Mouse (Mus musculus) forebrain, embryonic 14.5 days (tissue): ENCODE measurements at regions not wholly inside any gene's neighbourhood (a gene's known extent, or its start where the extent isn't known, plus 50 kb on each side); places are given as distances from the start of the nearest gene placed in this dataset.
A peak's percentile ranks its signal among the peaks of the same experiment; 100 is the strongest.

ENCODE experiments used
- ATAC-seq: fragments of 200-750 bp; cut with Nextera tagmentation; 2 replicates; pipeline ENCODE4 v1.8.0; 2017; ENCODE audit warnings: mild to moderate bottlenecking, moderate library complexity
- DNase-seq: peaks from one replicate; pipeline ENCODE4 v3.0.0-alpha.2; 2015; ENCODE audit warnings: low spot score
- H3K27ac ChIP-seq: fragments of 300-500 bp; sonication (generic); 2 replicates; pipeline ENCODE4 v1.5.1; 2014; ENCODE audit warnings: low read depth, mild to moderate bottlenecking, control low read depth, low read length, moderate library complexity
- H3K27me3 ChIP-seq: fragments of 300-500 bp; sonication (generic); replicated peaks from 2 replicates; pipeline ENCODE4 v1.6.1; 2014; ENCODE audit warnings: low read length, control low read depth, mixed read lengths; ENCODE audit not compliant: control insufficient read depth, insufficient read depth
- H3K36me3 ChIP-seq: fragments of 300-500 bp; sonication (generic); 2 replicates; pipeline ENCODE4 v1.6.1; 2014; ENCODE audit warnings: low read length, control low read depth; ENCODE audit not compliant: control insufficient read depth, insufficient read depth
- H3K4me1 ChIP-seq: fragments of 300-500 bp; sonication (generic); 2 replicates; pipeline ENCODE4 v1.6.1; 2014; ENCODE audit warnings: antibody characterized with exemption, low read length, control low read depth; ENCODE audit not compliant: control insufficient read depth, insufficient read depth
- H3K4me2 ChIP-seq: fragments of 300-500 bp; sonication (generic); 2 replicates; pipeline ENCODE4 v1.6.1; 2014; ENCODE audit warnings: mild to moderate bottlenecking, control low read depth, low read length
- H3K4me3 ChIP-seq: fragments of 300-500 bp; sonication (generic); 2 replicates; pipeline ENCODE4 v1.5.1; 2014; ENCODE audit warnings: low read depth, low read length, control low read depth
- H3K9ac ChIP-seq: fragments of 300-500 bp; sonication (generic); 2 replicates; pipeline ENCODE4 v1.6.1; 2014; ENCODE audit warnings: mild to moderate bottlenecking, low read length, control low read depth, moderate library complexity
- H3K9me3 ChIP-seq: fragments of 300-500 bp; sonication (generic); replicated peaks from 2 replicates; pipeline ENCODE4 v1.6.1; 2016; ENCODE audit warnings: low read length, control low read depth, mixed read lengths; ENCODE audit not compliant: control insufficient read depth
- WGBS: fragments of 180-500 bp; shearing (Covaris S2); extraction: QIAGEN DNeasy Blood & Tissue Kit; methylation state at CpG from one replicate; pipeline ENCODE4 v1.1.7; 2014; 5-methylcytosine and 5-hydroxymethylcytosine counted together

DNA sequence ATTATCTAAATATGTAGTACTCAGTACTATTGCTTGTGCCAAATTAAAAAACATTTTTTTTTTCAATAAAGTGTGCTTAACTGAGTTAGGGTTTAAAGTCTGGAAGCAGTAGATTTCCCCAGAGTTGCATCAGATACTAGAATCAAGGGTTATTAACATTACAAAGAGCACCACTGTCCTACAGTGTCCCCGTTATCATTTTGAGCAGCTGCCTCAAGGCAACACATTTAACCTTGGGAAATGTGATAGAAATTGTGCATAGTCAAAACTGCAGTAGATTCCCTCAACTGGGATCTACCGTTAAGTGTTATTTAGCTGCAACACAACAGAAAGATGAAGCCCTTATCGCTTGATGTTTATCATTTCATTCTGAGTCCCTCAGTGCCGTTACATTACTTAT lies 408.3 kb upstream of the Got2 start:
- H3K27ac ChIP-seq = no peak overlapping the region
- H3K4me3 ChIP-seq = no peak overlapping the region
- no peak overlapping the region for H3K9ac ChIP-seq
- no peaks in the 10 kb centered on the region for H3K27me3 ChIP-seq
- H3K4me1 ChIP-seq = no peaks in the 10 kb centered on the region
- no peaks in the 10 kb centered on the region for H3K36me3 ChIP-seq
- no peaks in the 10 kb centered on the region for H3K9me3 ChIP-seq
- no peak overlapping the region for H3K4me2 ChIP-seq
- 79% methylated on average over 4 of the region's 4 CpGs for WGBS
- no peak for ATAC-seq
- DNase-seq = no peak

GRCm38 (mm10) chr8:96290740-96291139 lies 402.4 kb upstream of the Got2 start:
- H3K27ac ChIP-seq = no peak overlapping the region
- H3K4me2 ChIP-seq = no peak overlapping the region
- no peak for DNase-seq
- no peak overlapping the region for H3K9ac ChIP-seq
- no peaks in the 10 kb centered on the region for H3K36me3 ChIP-seq
- ATAC-seq = no peak
- peaks cover 4% of the 10 kb centered on the region; the same call in 1 of the 2 replicates for H3K4me1 ChIP-seq
- H3K27me3 ChIP-seq = no peaks in the 10 kb centered on the region
- H3K4me3 ChIP-seq = no peak overlapping the region
- no peaks in the 10 kb centered on the region for H3K9me3 ChIP-seq

- Histone ChIP-seq H3K4me2 (no peak overlapping the region), H3K9me3 (no peaks in the 10 kb centered on the region), H3K27ac (no peak overlapping the region), H3K36me3 (no peaks in the 10 kb centered on the region), H3K4me1 (peaks cover 4% of the 10 kb centered on the region; the same call in 1 of the 2 replicates), H3K27me3 (no peaks in the 10 kb centered on the region), H3K9ac (no peak overlapping the region), H3K4me3 (no peak overlapping the region)
- ATAC-seq = no peak
- DNase-seq = no peak
- 81% methylated on average over 3 of the region's 3 CpGs for WGBS
Measured at GRCm38 (mm10) chr8:96289519-96289918, 401.2 kb upstream of the Got2 start.

GRCm38 (mm10) chr8:96288525-96288924 lies 400.2 kb upstream of the Got2 start:
- H3K9me3 ChIP-seq = no peaks in the 10 kb centered on the region
- H3K27ac ChIP-seq = no peak overlapping the region
- H3K4me1 ChIP-seq = peaks cover 4% of the 10 kb centered on the region; the same call in 1 of the 2 replicates
- 17% methylated on average over 3 of the region's 3 CpGs for WGBS
- peak; percentile 42; the same call in 1 of the 2 replicates for ATAC-seq
- DNase-seq = no peak
- no peaks in the 10 kb centered on the region for H3K36me3 ChIP-seq
- no peak overlapping the region for H3K4me3 ChIP-seq
- no peak overlapping the region for H3K4me2 ChIP-seq
- H3K27me3 ChIP-seq = no peaks in the 10 kb centered on the region
- no peak overlapping the region for H3K9ac ChIP-seq

DNA sequence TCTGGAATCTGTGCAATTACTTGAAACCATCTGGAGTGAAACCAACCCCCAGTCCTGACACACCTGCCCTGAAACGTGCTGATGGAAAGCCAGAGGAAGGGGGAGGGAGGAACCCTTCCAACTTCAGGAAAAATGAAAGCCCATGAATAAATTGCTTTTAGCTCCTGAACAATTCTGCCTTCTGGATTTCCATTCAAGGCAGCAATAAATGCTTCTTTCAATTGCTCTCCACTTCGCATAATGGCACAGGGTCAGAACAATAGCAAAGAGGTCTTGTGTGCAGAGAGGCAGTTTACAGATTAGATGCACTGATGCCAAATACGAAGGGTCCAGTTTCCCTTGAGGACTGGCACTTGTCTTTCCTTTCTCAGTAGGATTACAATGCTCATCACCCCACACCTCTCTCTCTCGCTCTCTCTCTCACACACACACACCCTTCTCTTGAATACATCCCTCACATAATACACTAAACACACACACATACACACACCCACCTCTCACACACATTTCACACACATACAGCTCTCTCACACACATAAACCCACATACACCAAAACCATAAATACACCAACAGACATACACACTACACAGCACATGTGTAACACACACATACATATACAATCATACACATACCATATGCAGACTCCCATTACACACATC lies 389.3 kb upstream of the Got2 start:
- Histone ChIP-seq H3K4me1 (peaks cover 16% of the 10 kb centered on the region), H3K9me3 (no peaks in the 10 kb centered on the region), H3K36me3 (no peaks in the 10 kb centered on the region), H3K9ac (no peak overlapping the region), H3K4me3 (no peak overlapping the region), H3K27me3 (no peaks in the 10 kb centered on the region), H3K27ac (no peak overlapping the region), H3K4me2 (no peak overlapping the region)
- DNase-seq = peak; percentile 73
- ATAC-seq = peak; percentile 74
- 4% methylated on average over 4 of the region's 4 CpGs for WGBS

DNA sequence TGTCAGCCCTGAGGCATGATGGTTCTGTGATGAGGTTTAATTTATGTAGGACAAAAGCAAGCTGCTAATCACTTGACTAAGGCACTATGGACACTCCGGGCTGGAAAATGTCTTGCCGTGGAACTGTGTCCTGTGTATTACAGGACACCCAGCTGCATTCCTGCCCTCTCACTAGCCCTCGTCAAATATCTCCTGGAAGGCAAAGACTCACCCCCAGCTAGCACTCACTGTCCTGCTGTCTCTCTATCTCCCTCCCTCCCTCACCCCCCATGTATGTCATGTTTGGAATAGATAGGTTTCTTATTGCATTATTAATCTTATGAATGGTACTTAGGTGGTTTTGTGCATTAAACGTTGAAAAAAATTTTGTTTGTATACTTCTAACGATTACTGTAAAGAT lies 388.7 kb upstream of the Got2 start:
- Histone ChIP-seq H3K4me3 (no peak overlapping the region), H3K9ac (no peak overlapping the region), H3K27ac (no peak overlapping the region), H3K9me3 (no peaks in the 10 kb centered on the region), H3K36me3 (no peaks in the 10 kb centered on the region), H3K4me2 (no peak overlapping the region), H3K4me1 (peaks cover 16% of the 10 kb centered on the region), H3K27me3 (no peaks in the 10 kb centered on the region)
- whole genome bisulfite sequencing = 33% methylated on average over 5 of the region's 5 CpGs
- peak; percentile 47 for ATAC-seq
- no peak for DNase-seq

DNA sequence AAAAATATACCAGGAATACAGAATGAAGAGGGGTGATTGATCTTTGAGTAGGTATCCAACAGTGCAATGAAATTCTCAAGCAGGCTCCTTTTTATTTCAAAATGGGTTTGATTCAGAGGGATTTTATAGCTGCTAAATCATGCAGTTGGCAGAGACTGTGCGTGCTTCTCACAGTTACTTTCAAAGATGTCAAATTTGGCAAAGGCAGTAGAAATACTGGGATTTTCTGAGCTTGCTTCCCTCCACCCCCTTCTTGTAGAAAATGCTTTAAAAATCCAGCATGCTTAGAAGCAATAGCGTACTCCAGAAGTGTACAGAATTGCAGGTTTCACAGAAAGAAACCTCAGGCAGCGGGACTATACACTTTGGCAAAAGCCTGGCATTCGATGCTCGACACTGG lies 367.9 kb upstream of the Got2 start:
- Histone ChIP-seq H3K4me3 (no peak overlapping the region), H3K27me3 (no peaks in the 10 kb centered on the region), H3K9ac (no peak overlapping the region), H3K27ac (peak overlapping the region; percentile 44), H3K4me1 (peaks cover 9% of the 10 kb centered on the region; the same call in 1 of the 2 replicates), H3K36me3 (no peaks in the 10 kb centered on the region), H3K9me3 (no peaks in the 10 kb centered on the region), H3K4me2 (no peak overlapping the region)
- DNase-seq = peak; percentile 82
- peak; percentile 42; the same call in 1 of the 2 replicates for ATAC-seq
- WGBS = 50% methylated on average over 5 of the region's 5 CpGs

- no peaks in the 10 kb centered on the region for H3K27me3 ChIP-seq
- H3K4me2 ChIP-seq = no peak overlapping the region
- DNase-seq (peak; percentile 50), ATAC-seq (peak; percentile 57; the same call in 1 of the 2 replicates)
- H3K36me3 ChIP-seq = no peaks in the 10 kb centered on the region
- no peaks in the 10 kb centered on the region for H3K9me3 ChIP-seq
- H3K27ac ChIP-seq = no peak overlapping the region
- 20% methylated on average over 5 of the region's 5 CpGs for WGBS
- peaks cover 9% of the 10 kb centered on the region; the same call in 1 of the 2 replicates for H3K4me1 ChIP-seq
- no peak overlapping the region for H3K4me3 ChIP-seq
- H3K9ac ChIP-seq = no peak overlapping the region
Measured at GRCm38 (mm10) chr8:96255811-96256210, 367.5 kb upstream of the Got2 start.

GRCm38 (mm10) chr8:96246017-96246416 lies 357.7 kb upstream of the Got2 start:
- no peak overlapping the region for H3K4me3 ChIP-seq
- ATAC-seq (no peak), DNase-seq (peak; percentile 13)
- WGBS = 52% methylated on average over 7 of the region's 7 CpGs
- no peak overlapping the region for H3K4me2 ChIP-seq
- H3K9ac ChIP-seq = no peak overlapping the region
- no peaks in the 10 kb centered on the region for H3K9me3 ChIP-seq
- 0 out of 2 replicates have a peak, but pooled peaks cover 6% of the 10 kb centered on the region for H3K4me1 ChIP-seq
- H3K27me3 ChIP-seq = no peaks in the 10 kb centered on the region
- H3K36me3 ChIP-seq = no peaks in the 10 kb centered on the region
- no peak overlapping the region for H3K27ac ChIP-seq
